Mouse (Mus musculus): ENCODE data around the gene Hoxd12. TPM values are rescaled to one million over a fixed set of nuclear protein-coding genes. Genes with fewer than 3 reads are reported as not detected.

Gene Hoxd12
- total and polyA plus RNA-seq, 3 experiments, result not detected

DNA sequence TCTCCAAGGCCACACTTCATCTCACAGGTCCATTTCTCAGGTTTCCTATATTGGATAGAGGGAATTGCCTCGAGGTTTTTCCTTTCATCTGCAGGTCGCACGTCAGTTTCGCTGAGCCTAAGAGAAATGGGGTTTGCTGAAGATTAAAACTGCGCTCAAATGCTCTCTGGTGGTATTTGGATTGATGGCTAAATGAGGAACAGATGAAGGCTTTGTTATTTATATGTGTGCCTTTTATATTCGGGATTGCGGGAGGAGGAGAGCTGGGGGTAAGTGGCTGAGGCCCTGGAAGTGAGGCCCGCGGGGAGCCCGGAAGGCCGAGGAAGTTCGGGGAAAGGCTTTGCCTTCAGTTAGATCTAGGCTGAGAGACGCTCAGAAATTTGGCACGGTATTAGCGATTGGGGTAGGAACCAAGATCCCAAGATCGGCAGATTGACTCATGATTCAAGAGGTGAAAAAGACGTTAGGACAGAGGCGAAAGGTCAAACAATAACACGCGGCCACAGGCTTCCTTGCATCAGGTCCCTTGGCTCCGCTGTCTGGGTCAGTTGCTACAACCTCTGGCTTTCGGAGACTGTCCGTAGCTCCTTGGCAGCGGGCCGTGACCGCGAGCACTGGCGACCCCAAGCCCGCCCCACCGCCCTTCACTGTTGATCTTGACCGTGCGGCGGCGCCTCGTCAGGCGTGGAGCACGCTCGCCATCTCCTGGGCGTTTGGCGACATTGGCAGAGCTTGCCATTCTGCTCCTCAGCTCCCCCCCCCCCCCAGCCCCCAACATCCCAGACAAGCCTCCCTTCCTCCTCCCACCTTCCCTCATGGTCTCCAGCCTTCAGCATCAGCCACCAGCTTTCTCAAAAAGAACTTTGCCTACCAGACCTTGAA lies 2.1 kb upstream of the Hoxd12 start:
- H3K9me3 ChIP-seq (replicated peaks; ENCODE audit: insufficient read depth, low read length), result no peaks in the 10 kb centered on the region
- H3K79me2 ChIP-seq (ENCODE audit: control insufficient read depth, insufficient read depth, low read length, poor library complexity), result no peaks in the 10 kb centered on the region
- TF ChIP-seq RAD21 (IDR thresholded peaks at IDR 0.05; ENCODE audit: low read depth, low read length), result peak; percentile 82
- TF ChIP-seq ZC3H11A (IDR thresholded peaks at IDR 0.05; ENCODE audit: low read depth, low read length), result peak; percentile 67
- TF ChIP-seq KAT2A (conservative IDR thresholded peaks at IDR 0.05; ENCODE audit: low read depth, low read length), result no peak
- peak; percentile 66 for TF ChIP-seq SMC3 (IDR thresholded peaks at IDR 0.05; ENCODE audit: low read depth, low read length)
- 0 out of 2 replicates have a peak, but pooled peaks have one; percentile 19 for TF ChIP-seq MXI1 (IDR thresholded peaks at IDR 0.05; ENCODE audit: low read depth, low read length)
- TF ChIP-seq CTCF (IDR thresholded peaks at IDR 0.05 in 2 of 3, conservative IDR thresholded peaks at IDR 0.05 in 1 of 3; ENCODE audit: control insufficient read depth in 1 of 3, insufficient read depth in 1 of 3, low read depth in 2 of 3, low read length in 3 of 3, poor library complexity in 1 of 3, severe bottlenecking in 1 of 3), result peak in 2 of 3 experiments; percentile 70 to 96; a peak in 5 of 6 replicates
- peak; percentile 64 for TF ChIP-seq MAZ (IDR thresholded peaks at IDR 0.05; ENCODE audit: low read depth, low read length)
- no peak for TF ChIP-seq POLR2AphosphoS5 (IDR thresholded peaks at IDR 0.05; ENCODE audit: borderline replicate concordance, low read depth, low read length)
- no peaks in the 10 kb centered on the region for H3K4me1 ChIP-seq (ENCODE audit: control insufficient read depth in 1 of 2, insufficient read depth in 2 of 2, low read length in 2 of 2)
- no peaks in the 10 kb centered on the region for H3K36me3 ChIP-seq (ENCODE audit: control insufficient read depth in 1 of 2, insufficient read depth in 2 of 2, low read length in 2 of 2)
- peak; percentile 84 for DNase-seq (ENCODE audit: low read depth, low spot score)
- peak overlapping the region; percentile 54 to 69 for H3K4me3 ChIP-seq (ENCODE audit: control insufficient read depth in 1 of 2, insufficient read depth in 1 of 2, low read depth in 2 of 2, low read length in 2 of 2)
- H3K27me3 ChIP-seq (ENCODE audit: control insufficient read depth in 1 of 2, insufficient read depth in 2 of 2, low read length in 2 of 2), result peaks cover under 1 to 3% of the 10 kb centered on the region in 2 experiments; a peak in 3 of 4 replicates
- H3K27ac ChIP-seq (ENCODE audit: control insufficient read depth, low read depth, low read length), result no peak overlapping the region
- H3K9ac ChIP-seq (ENCODE audit: control insufficient read depth, low read depth, low read length, poor library complexity, severe bottlenecking), result peak overlapping the region; percentile 54

DNA sequence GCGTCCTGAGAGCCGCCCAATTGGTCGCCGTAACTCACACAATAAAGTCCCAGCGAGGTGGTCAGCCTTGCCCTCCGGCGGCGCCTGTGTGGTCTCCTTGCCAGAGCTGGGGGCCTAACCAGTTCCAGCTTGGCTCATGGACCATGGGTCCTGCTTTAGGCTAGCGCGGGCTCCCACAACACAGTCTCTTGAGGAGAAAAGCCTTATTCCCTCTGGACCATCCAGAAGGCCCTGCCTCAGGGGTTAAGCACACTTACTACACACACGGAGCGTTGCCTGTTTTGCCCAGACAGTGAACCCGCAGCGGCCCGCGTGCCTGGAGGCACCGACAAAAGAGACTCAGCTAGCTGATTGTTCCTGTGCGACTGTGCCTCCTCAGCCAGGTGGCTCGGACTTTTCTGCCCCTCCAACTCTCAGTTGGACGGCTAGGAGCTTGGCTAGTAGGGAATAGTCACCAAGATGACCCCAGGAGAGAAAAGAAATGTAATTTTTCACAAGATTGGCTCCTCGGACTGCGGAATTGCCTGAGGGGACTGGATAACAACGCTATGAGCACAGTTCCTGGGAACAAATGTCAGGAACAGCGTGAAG lies 883 bp upstream of the Hoxd12 start:
- Histone ChIP-seq H3K27ac (ENCODE audit: control insufficient read depth, low read depth, low read length) (no peak overlapping the region), H3K4me1 (ENCODE audit: control insufficient read depth in 1 of 2, insufficient read depth in 2 of 2, low read length in 2 of 2) (no peaks in the 10 kb centered on the region), H3K27me3 (ENCODE audit: control insufficient read depth in 1 of 2, insufficient read depth in 2 of 2, low read length in 2 of 2) (peaks cover 2 to 3% of the 10 kb centered on the region in 2 experiments; a peak in 3 of 4 replicates), H3K79me2 (ENCODE audit: control insufficient read depth, insufficient read depth, low read length, poor library complexity) (no peaks in the 10 kb centered on the region), H3K9ac (ENCODE audit: control insufficient read depth, low read depth, low read length, poor library complexity, severe bottlenecking) (no peak overlapping the region), H3K4me3 (ENCODE audit: control insufficient read depth in 1 of 2, insufficient read depth in 1 of 2, low read depth in 2 of 2, low read length in 2 of 2) (no peak overlapping the region), H3K9me3 (replicated peaks; ENCODE audit: insufficient read depth, low read length) (no peaks in the 10 kb centered on the region), H3K36me3 (ENCODE audit: control insufficient read depth in 1 of 2, insufficient read depth in 2 of 2, low read length in 2 of 2) (no peaks in the 10 kb centered on the region)
- DNase-seq (ENCODE audit: low read depth, low spot score), result no peak
- TF ChIP-seq TCF12 (IDR thresholded peaks at IDR 0.05; ENCODE audit: low read depth, low read length) (no peak), EP300 (IDR thresholded peaks at IDR 0.05; ENCODE audit: low read depth in 1 of 2, low read length in 2 of 2) (no peak), ELF1 (IDR thresholded peaks at IDR 0.05; ENCODE audit: low read depth, low read length) (no peak), MXI1 (IDR thresholded peaks at IDR 0.05; ENCODE audit: low read depth, low read length) (no peak), ZKSCAN1 (IDR thresholded peaks at IDR 0.05; ENCODE audit: low read depth, low read length) (no peak), MAX (IDR thresholded peaks at IDR 0.05; ENCODE audit: low read length) (no peak), MEF2A (IDR thresholded peaks at IDR 0.05; ENCODE audit: extremely low read depth, insufficient replicate concordance, low read depth, low read length, poor library complexity, severe bottlenecking) (no peak), POLR2AphosphoS5 (IDR thresholded peaks at IDR 0.05; ENCODE audit: borderline replicate concordance, low read depth, low read length) (no peak), MAFK (IDR thresholded peaks at IDR 0.05; ENCODE audit: borderline replicate concordance, low read depth, low read length) (no peak), MAZ (IDR thresholded peaks at IDR 0.05; ENCODE audit: low read depth, low read length) (no peak), POLR2AphosphoS2 (IDR thresholded peaks at IDR 0.05; ENCODE audit: low read length) (no peak), JUND (IDR thresholded peaks at IDR 0.05; ENCODE audit: low read depth, low read length) (no peak), CTCF (IDR thresholded peaks at IDR 0.05 in 2 of 3, conservative IDR thresholded peaks at IDR 0.05 in 1 of 3; ENCODE audit: control insufficient read depth in 1 of 3, insufficient read depth in 1 of 3, low read depth in 2 of 3, low read length in 3 of 3, poor library complexity in 1 of 3, severe bottlenecking in 1 of 3) (no peak), TAL1 (IDR thresholded peaks at IDR 0.05; ENCODE audit: low read length) (no peak), HCFC1 (IDR thresholded peaks at IDR 0.05; ENCODE audit: low read depth, low read length) (no peak)
